Mouse (Mus musculus): Measurements from ENCODE around the gene Glo1. TPM values are rescaled to one million over a fixed set of nuclear protein-coding genes. Genes with fewer than 3 reads are reported as not detected.

Glo1 gene
- polyA plus RNA-seq, 1 experiment from 2014 or later = 232 TPM

DNA sequence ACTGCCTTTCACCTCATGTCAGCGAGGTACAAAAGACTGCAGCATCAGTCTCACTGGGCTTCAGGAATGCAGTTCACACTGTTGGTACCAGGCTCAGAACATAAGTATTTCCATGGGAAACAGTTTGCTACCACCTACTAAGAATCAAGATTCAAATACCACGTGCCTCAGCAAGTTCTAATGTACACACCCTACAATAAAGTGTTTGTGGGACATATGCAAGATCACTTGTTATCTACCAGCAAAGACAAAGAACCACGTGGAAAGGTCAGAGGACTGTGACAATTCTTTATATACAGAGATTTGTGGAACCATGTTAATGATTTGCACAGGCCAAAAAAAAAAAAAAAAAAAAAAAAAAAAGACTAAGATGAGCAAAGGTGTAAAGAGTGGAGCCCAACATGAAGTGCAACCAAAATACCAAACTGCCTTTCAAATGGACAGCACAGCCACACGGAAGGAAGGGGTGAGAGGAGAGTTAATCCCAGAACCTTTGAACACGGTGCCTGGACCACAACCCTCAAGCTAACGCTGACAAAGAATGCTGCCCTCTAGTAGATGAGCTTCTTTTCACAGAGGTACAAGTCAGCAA lies 63.1 kb downstream of the Glo1 start:
- H3K27ac ChIP-seq (ENCODE audit: poor library complexity, severe bottlenecking) = no peak overlapping the region
- no peaks in the 10 kb centered on the region for H3K36me3 ChIP-seq
- no peak overlapping the region for H3K4me3 ChIP-seq
- WGBS = 66% methylated on average over 6 of the region's 6 CpGs
- H3K27me3 ChIP-seq (replicated peaks) = no peaks in the 10 kb centered on the region
- no peak for ATAC-seq (ENCODE audit: insufficient number of reproducible peaks, low FRiP score)
- no peak overlapping the region for H3K9ac ChIP-seq
- no peaks in the 10 kb centered on the region for H3K9me3 ChIP-seq (replicated peaks)
- no peak overlapping the region for H3K4me2 ChIP-seq
- peaks cover 7% of the 10 kb centered on the region for H3K4me1 ChIP-seq (replicated peaks)

DNA sequence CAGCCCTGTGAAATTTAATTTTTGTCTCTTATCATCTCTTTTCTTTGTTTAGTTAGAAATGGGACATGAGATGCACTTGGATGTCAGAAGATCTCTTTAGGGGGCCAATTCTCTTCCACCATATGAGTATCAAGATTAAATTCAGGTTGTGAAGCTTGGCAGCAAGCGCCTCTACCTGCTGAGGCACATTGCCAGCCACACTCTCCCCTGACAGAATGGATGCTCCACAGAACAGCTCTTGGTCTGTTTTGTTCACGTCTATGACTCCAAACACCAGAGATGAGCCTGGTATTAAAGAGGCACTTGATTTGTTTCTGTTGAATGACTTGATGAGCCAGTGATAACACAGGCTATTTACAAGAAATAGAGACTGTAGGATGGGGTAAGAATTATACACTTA lies 63.9 kb downstream of the Glo1 start:
- Histone ChIP-seq H3K9ac (no peak overlapping the region), H3K4me1 (replicated peaks) (peaks cover 7% of the 10 kb centered on the region), H3K4me2 (no peak overlapping the region), H3K27ac (ENCODE audit: poor library complexity, severe bottlenecking) (no peak overlapping the region), H3K27me3 (replicated peaks) (no peaks in the 10 kb centered on the region), H3K4me3 (no peak overlapping the region), H3K36me3 (no peaks in the 10 kb centered on the region), H3K9me3 (replicated peaks) (no peaks in the 10 kb centered on the region)
- no peak for ATAC-seq (ENCODE audit: insufficient number of reproducible peaks, low FRiP score)
- 78% methylated on average over 2 of the region's 2 CpGs for WGBS

DNA sequence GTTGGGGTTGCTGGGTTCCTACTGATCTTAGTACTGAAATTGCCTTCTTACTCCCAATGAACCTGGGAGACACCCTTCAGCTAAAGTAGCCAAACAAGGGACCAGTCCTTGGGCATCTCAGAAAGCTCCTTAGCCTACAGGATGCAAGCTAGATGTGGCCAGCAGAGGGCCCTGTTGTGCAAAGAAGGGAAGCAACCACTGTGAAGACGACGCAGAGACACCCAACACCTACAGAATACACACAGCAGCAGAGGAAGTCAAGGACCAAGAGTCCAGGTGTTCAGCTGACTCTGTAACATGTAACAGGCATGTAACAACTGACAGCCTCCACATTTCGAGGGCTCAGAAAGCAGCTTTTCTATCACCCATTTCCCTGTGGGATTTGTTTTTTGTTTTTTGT lies 67.1 kb downstream of the Glo1 start:
- no peak for ATAC-seq (ENCODE audit: insufficient number of reproducible peaks, low FRiP score)
- no peak overlapping the region for H3K4me2 ChIP-seq
- H3K36me3 ChIP-seq = no peaks in the 10 kb centered on the region
- WGBS = 41% methylated on average over 3 of the region's 3 CpGs
- H3K9me3 ChIP-seq (replicated peaks) = no peaks in the 10 kb centered on the region
- H3K9ac ChIP-seq = no peak overlapping the region
- peaks cover 5% of the 10 kb centered on the region for H3K4me1 ChIP-seq (replicated peaks)
- no peak overlapping the region for H3K27ac ChIP-seq (ENCODE audit: poor library complexity, severe bottlenecking)
- H3K4me3 ChIP-seq = no peak overlapping the region
- H3K27me3 ChIP-seq (replicated peaks) = no peaks in the 10 kb centered on the region

DNA sequence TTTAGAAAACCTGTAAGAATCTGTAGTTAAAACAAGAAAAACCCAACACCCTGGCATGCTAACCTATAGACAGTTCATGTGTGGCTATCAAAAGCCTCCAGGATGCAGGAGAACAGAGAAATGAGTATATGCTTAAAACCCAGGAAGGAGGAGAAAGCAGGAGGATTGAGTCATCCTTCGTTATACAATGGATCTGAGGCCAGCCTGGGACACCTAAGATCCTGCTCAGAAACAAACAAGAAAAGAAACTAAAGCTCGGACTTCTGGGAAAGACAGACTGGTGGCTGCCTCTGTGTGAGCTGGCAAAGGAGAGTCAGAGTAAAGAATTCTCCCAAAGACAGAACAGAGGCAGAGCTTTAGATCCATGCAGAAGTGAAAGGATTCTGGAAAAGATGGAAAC lies 68.0 kb downstream of the Glo1 start:
- Histone ChIP-seq H3K27me3 (replicated peaks) (no peaks in the 10 kb centered on the region), H3K4me1 (replicated peaks) (peaks cover 5% of the 10 kb centered on the region), H3K27ac (ENCODE audit: poor library complexity, severe bottlenecking) (no peak overlapping the region), H3K9ac (no peak overlapping the region), H3K4me3 (no peak overlapping the region), H3K9me3 (replicated peaks) (no peaks in the 10 kb centered on the region), H3K36me3 (no peaks in the 10 kb centered on the region), H3K4me2 (no peak overlapping the region)
- 72% methylated on average over 2 of the region's 2 CpGs for WGBS
- ATAC-seq (ENCODE audit: insufficient number of reproducible peaks, low FRiP score) = no peak

DNA sequence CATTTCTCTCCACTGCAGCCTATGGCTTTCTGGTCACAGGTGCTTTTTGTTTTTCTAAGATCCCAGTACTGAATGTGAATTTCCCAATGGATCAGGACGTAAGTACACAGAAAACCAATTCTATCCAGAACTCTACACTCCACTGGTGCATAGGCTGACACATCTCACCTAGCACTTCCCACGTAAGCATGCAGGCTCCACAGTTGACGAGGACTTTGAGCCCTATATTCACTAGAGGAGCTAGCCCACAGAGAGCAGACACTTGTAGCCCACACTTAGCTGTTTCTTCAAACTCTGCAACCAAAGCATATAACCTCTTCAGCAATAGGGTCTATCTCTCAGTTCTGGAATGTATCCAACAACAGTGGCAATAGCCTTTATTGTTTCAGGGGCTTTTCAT lies 70.2 kb downstream of the Glo1 start:
- WGBS = 75% methylated on average over 3 of the region's 3 CpGs
- no peak overlapping the region for H3K4me2 ChIP-seq
- H3K36me3 ChIP-seq = no peaks in the 10 kb centered on the region
- no peak overlapping the region for H3K4me3 ChIP-seq
- H3K9me3 ChIP-seq (replicated peaks) = no peaks in the 10 kb centered on the region
- H3K9ac ChIP-seq = no peak overlapping the region
- H3K27ac ChIP-seq (ENCODE audit: poor library complexity, severe bottlenecking) = no peak overlapping the region
- no peaks in the 10 kb centered on the region for H3K27me3 ChIP-seq (replicated peaks)
- peaks cover 12% of the 10 kb centered on the region for H3K4me1 ChIP-seq (replicated peaks)
- ATAC-seq (ENCODE audit: insufficient number of reproducible peaks, low FRiP score) = no peak

DNA sequence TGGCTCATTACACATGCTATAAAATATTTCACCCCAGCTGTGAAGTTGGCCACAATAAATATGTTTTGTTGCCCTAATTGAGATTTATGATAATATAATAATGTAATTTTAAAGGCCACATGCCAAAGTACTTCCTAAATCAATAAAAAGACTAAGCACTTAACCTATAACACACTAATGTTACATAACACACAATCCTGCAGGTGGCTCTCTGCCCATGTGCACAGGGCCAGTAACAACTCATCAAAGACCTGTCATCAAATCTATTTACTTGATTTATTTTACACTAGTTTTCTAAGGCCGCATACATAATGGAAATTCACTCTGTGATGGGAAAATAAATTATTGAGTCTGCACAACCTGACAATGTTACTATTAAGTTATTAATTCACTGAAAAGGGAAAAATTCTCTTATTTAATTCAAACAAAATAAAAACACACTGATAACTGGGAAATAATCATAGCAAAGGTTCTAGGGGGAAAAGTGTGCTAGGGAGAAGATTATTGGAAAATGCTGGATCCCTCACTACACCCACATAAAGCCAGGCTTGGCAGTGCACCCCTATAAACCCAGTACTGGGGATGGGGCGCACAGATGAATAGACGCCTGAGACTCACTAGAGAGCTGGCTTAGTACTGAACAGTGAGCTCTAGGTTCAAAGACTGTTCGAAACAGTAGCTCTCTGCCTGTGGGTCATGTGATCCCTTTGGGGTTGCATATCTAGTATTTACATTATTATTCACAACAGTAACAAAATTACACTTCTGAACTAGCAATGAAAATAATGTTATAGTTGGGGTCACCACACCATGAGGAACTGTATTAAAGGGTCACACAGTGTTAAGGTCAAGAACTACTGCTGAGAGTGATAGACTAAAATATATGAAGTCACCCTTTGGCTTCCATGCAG lies 73.4 kb downstream of the Glo1 start:
- H3K4me3 ChIP-seq = no peak overlapping the region
- no peak overlapping the region for H3K9ac ChIP-seq
- no peak overlapping the region for H3K27ac ChIP-seq (ENCODE audit: poor library complexity, severe bottlenecking)
- peaks cover 37% of the 10 kb centered on the region for H3K4me1 ChIP-seq (replicated peaks)
- H3K4me2 ChIP-seq = no peak overlapping the region
- no peak for ATAC-seq (ENCODE audit: insufficient number of reproducible peaks, low FRiP score)
- H3K36me3 ChIP-seq = no peaks in the 10 kb centered on the region
- H3K9me3 ChIP-seq (replicated peaks) = no peaks in the 10 kb centered on the region
- H3K27me3 ChIP-seq (replicated peaks) = no peaks in the 10 kb centered on the region
- 84% methylated on average over 4 of the region's 4 CpGs for WGBS

DNA sequence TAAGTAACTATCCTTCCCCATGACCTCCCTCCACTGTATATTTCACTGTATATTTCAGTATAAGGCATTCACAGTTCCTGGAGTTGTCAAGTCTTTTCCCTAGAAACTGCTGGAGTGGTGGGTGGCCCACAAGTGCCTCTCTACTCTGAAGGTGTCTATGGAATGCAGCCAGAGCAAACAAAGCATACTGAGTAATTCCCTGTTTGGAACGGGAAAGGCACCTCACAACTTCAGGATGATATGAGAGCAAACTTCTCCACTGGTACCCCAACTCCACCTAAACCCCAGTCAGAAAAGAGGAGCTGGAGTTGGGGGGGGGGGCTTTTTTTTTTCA lies 75.9 kb downstream of the Glo1 start:
- H3K4me3 ChIP-seq = no peak overlapping the region
- peaks cover 39% of the 10 kb centered on the region for H3K4me1 ChIP-seq (replicated peaks)
- ATAC-seq (ENCODE audit: insufficient number of reproducible peaks, low FRiP score) = no peak
- peak overlapping the region; percentile 94 for H3K27ac ChIP-seq (ENCODE audit: poor library complexity, severe bottlenecking)
- H3K27me3 ChIP-seq (replicated peaks) = no peaks in the 10 kb centered on the region
- no peak overlapping the region for H3K9ac ChIP-seq
- no peaks in the 10 kb centered on the region for H3K9me3 ChIP-seq (replicated peaks)
- WGBS = 3% methylated on average over 1 of the region's 1 CpGs
- H3K36me3 ChIP-seq = no peaks in the 10 kb centered on the region
- H3K4me2 ChIP-seq = no peak overlapping the region

DNA sequence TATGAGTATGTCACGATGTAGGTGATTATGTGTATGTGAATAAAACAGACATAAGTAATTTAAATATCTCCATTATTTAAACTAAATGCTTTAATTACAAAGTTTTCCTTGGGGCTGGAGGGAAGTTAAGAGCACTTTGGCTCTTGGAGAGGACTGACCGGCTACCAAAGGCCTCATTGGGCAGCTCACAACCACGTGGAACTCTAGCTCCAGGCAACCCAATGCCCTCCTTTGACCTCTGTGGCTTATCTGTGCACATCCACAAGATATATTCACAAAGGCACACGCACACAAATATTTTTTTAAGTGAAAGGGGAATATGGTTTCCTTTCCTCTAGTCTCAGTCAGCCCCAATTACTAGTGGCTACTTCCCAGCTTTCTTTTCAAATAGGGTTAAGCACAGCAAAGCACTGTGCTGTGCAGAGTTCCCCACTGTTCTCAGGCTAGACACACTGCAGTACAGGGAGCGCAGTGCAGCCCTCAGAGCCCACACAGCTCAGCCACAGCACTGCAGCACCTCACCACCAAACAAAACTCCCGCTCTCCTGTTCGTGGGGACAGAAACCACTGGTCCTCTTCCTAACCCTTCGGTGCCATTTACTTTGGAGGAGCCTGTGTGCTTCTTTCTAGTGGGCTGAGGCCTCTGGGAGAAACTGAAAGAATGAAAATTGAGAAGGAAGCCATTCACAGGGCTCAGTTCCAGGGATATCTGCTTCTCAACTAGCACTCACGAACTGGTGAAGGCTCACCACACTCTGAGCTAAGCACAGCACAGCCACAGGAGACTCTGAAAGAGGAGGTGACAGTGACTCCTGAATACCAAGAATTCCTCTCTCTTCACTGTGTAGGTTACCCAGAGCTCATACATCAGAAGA lies 76.5 kb downstream of the Glo1 start:
- 31% methylated on average over 9 of the region's 9 CpGs for WGBS
- Histone ChIP-seq H3K4me3 (no peak overlapping the region), H3K4me1 (replicated peaks) (peaks cover 39% of the 10 kb centered on the region), H3K36me3 (no peaks in the 10 kb centered on the region), H3K9me3 (replicated peaks) (no peaks in the 10 kb centered on the region), H3K4me2 (peak overlapping the region; percentile 47), H3K27ac (ENCODE audit: poor library complexity, severe bottlenecking) (peak overlapping the region; percentile 94), H3K27me3 (replicated peaks) (no peaks in the 10 kb centered on the region), H3K9ac (no peak overlapping the region)
- ATAC-seq (ENCODE audit: insufficient number of reproducible peaks, low FRiP score) = 0 out of 2 replicates have a peak, but pooled peaks have one; percentile 56

DNA sequence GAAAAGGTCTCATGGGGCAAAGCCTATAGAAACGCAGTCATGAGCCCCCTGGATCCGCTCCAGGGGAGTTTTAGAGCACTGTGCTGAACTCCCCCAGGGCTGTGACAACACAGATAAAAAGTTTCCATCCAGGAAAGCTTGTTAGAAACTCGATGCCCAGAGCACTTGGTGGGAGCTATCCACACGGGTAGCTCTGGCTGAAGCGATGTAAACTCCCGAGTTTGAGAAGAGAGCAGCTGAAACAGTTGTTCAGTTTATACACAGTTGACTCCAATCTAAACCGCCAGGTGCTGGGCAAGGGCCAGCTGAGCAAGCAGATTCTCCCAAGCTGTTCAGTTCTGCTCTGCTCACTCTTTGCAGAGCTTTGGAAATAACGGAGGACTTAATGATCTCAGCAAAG lies 87.6 kb downstream of the Glo1 start:
- H3K4me3 ChIP-seq = no peak overlapping the region
- peak overlapping the region; percentile 8; the same call in 1 of the 2 replicates for H3K27ac ChIP-seq (ENCODE audit: poor library complexity, severe bottlenecking)
- peak; percentile 53 for ATAC-seq (ENCODE audit: insufficient number of reproducible peaks, low FRiP score)
- no peak overlapping the region for H3K9ac ChIP-seq
- no peaks in the 10 kb centered on the region for H3K27me3 ChIP-seq (replicated peaks)
- no peak overlapping the region for H3K4me2 ChIP-seq
- H3K4me1 ChIP-seq (replicated peaks) = peaks cover 33% of the 10 kb centered on the region
- WGBS = 14% methylated on average over 8 of the region's 8 CpGs
- H3K36me3 ChIP-seq = no peaks in the 10 kb centered on the region
- H3K9me3 ChIP-seq (replicated peaks) = no peaks in the 10 kb centered on the region

DNA sequence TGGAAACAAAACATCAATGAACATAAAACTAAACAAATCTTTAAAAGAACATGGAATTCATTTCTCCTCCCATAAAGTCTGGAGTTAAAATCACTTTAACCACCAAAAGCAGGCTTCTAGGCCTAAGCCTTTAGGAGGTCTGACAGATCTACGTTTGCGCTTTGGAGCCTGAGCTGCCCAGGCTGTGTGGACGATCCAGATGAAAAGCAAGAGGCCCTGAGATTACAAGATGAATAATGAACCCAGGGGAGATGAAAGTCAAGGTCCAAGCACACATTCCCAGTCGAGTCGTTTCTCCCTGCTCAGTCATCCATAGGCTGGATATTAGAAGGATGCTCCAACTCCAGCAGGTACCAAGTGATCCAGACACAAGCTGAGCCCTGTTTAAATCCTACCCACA lies 90.0 kb downstream of the Glo1 start:
- H3K27me3 ChIP-seq (replicated peaks) = no peaks in the 10 kb centered on the region
- no peak overlapping the region for H3K9ac ChIP-seq
- H3K4me3 ChIP-seq = no peak overlapping the region
- no peak for ATAC-seq (ENCODE audit: insufficient number of reproducible peaks, low FRiP score)
- no peaks in the 10 kb centered on the region for H3K36me3 ChIP-seq
- H3K9me3 ChIP-seq (replicated peaks) = no peaks in the 10 kb centered on the region
- H3K27ac ChIP-seq (ENCODE audit: poor library complexity, severe bottlenecking) = no peak overlapping the region
- 76% methylated on average over 5 of the region's 5 CpGs for WGBS
- H3K4me1 ChIP-seq (replicated peaks) = peaks cover 19% of the 10 kb centered on the region
- no peak overlapping the region for H3K4me2 ChIP-seq

Data from heart, embryonic 12.5 days (tissue).